Mouse (Mus musculus) midbrain, embryonic 15.5 days (tissue): ENCODE measurements around the gene Dlgap4. TPM values are rescaled to one million over a fixed set of nuclear protein-coding genes. Genes with fewer than 3 reads are reported as not detected.

Experiments used
- ATAC-seq: fragments of 200-750 bp; cut with Nextera tagmentation; replicated peaks from 2 replicates; pipeline ENCODE4 v1.8.0; 2017; ENCODE audit warnings: moderate TSS enrichment
- H3K27ac ChIP-seq: fragments of 300-500 bp; sonication (generic); 2 replicates; pipeline ENCODE4 v1.5.1; 2015; ENCODE audit warnings: mild to moderate bottlenecking, inconsistent platforms
- H3K27me3 ChIP-seq: fragments of 300-500 bp; sonication (generic); replicated peaks from 2 replicates; pipeline ENCODE4 v1.6.1; 2015; ENCODE audit warnings: inconsistent platforms
- H3K36me3 ChIP-seq: fragments of 300-500 bp; sonication (generic); replicated peaks from 2 replicates; pipeline ENCODE4 v1.6.1; 2015; ENCODE audit warnings: inconsistent platforms
- H3K4me1 ChIP-seq: fragments of 300-500 bp; sonication (generic); 2 replicates; pipeline ENCODE4 v1.6.1; 2015; ENCODE audit warnings: inconsistent platforms
- H3K4me2 ChIP-seq: fragments of 300-500 bp; sonication (generic); 2 replicates; pipeline ENCODE4 v1.6.1; 2015; ENCODE audit warnings: inconsistent platforms, mild to moderate bottlenecking, moderate library complexity
- H3K4me3 ChIP-seq: fragments of 300-500 bp; sonication (generic); 2 replicates; pipeline ENCODE4 v1.5.1; 2015; ENCODE audit warnings: mild to moderate bottlenecking, inconsistent platforms
- H3K9ac ChIP-seq: fragments of 300-500 bp; sonication (generic); 2 replicates; pipeline ENCODE4 v1.6.1; 2015; ENCODE audit warnings: mild to moderate bottlenecking, inconsistent platforms
- H3K9me3 ChIP-seq: fragments of 300-500 bp; sonication (generic); 2 replicates; pipeline ENCODE4 v1.6.1; 2016; ENCODE audit warnings: inconsistent platforms
- WGBS: fragments of 180-500 bp; shearing (Covaris S2); methylation state at CpG from one replicate; pipeline ENCODE4 v1.1.7; 2015; ENCODE audit warnings: mixed read lengths; 5-methylcytosine and 5-hydroxymethylcytosine counted together
- polyA plus RNA-seq: library from polyadenylated mRNA; unstranded; fragments of >200 nt; fragmentation: Nextera tagmentation; extraction: Ambion mirVana; gene quantifications from 2 replicates; pipeline ENCODE4 v1.2.1, GENCODE M21; 2015

Gene Dlgap4
- polyA plus RNA-seq, 1 experiment from 2014 or later: 277 TPM

- H3K4me1 ChIP-seq: no peaks in the 10 kb centered on the region
- no peak overlapping the region for H3K4me3 ChIP-seq
- no peaks in the 10 kb centered on the region for H3K36me3 ChIP-seq
- no peaks in the 10 kb centered on the region for H3K27me3 ChIP-seq
- no peak for ATAC-seq
- no peak overlapping the region for H3K27ac ChIP-seq
- no peak overlapping the region for H3K9ac ChIP-seq
- 75% methylated on average over 5 of the region's 5 CpGs for WGBS
- H3K9me3 ChIP-seq: no peaks in the 10 kb centered on the region
- no peak overlapping the region for H3K4me2 ChIP-seq
Measured at GRCm38 (mm10) chr2:156648042-156648441, 34.5 kb downstream of the Dlgap4 start.

GRCm38 (mm10) chr2:156649450-156649849, 35.9 kb downstream of the Dlgap4 start:
- Histone ChIP-seq H3K4me3 (no peak overlapping the region), H3K27me3 (no peaks in the 10 kb centered on the region), H3K9me3 (no peaks in the 10 kb centered on the region), H3K4me1 (no peaks in the 10 kb centered on the region), H3K9ac (no peak overlapping the region), H3K27ac (no peak overlapping the region), H3K36me3 (no peaks in the 10 kb centered on the region), H3K4me2 (no peak overlapping the region)
- WGBS: 79% methylated on average over 5 of the region's 5 CpGs
- ATAC-seq: no peak

GRCm38 (mm10) chr2:156651019-156651418, 37.5 kb downstream of the Dlgap4 start:
- no peak for ATAC-seq
- H3K36me3 ChIP-seq: no peaks in the 10 kb centered on the region

GRCm38 (mm10) chr2:156652841-156653240, 39.3 kb downstream of the Dlgap4 start:
- H3K9me3 ChIP-seq: no peaks in the 10 kb centered on the region
- no peak overlapping the region for H3K4me3 ChIP-seq
- H3K4me1 ChIP-seq: no peaks in the 10 kb centered on the region
- no peak overlapping the region for H3K9ac ChIP-seq
- 15% methylated on average over 8 of the region's 8 CpGs for WGBS
- H3K36me3 ChIP-seq: no peaks in the 10 kb centered on the region
- no peaks in the 10 kb centered on the region for H3K27me3 ChIP-seq
- H3K4me2 ChIP-seq: no peak overlapping the region
- no peak overlapping the region for H3K27ac ChIP-seq
- ATAC-seq: no peak

More at GRCm38 (mm10) chr2:156651019-156651418, 37.5 kb downstream of the Dlgap4 start:
- H3K9me3 ChIP-seq: no peaks in the 10 kb centered on the region
- H3K4me2 ChIP-seq: no peak overlapping the region
- WGBS: 79% methylated on average over 6 of the region's 6 CpGs
- H3K27me3 ChIP-seq: no peaks in the 10 kb centered on the region
- H3K27ac ChIP-seq: no peak overlapping the region
- no peaks in the 10 kb centered on the region for H3K4me1 ChIP-seq
- no peak overlapping the region for H3K9ac ChIP-seq
- H3K4me3 ChIP-seq: no peak overlapping the region

GRCm38 (mm10) chr2:156654148-156654547, 40.6 kb downstream of the Dlgap4 start:
- Histone ChIP-seq H3K9me3 (no peaks in the 10 kb centered on the region), H3K4me3 (no peak overlapping the region), H3K9ac (no peak overlapping the region), H3K4me1 (no peaks in the 10 kb centered on the region), H3K4me2 (no peak overlapping the region), H3K36me3 (no peaks in the 10 kb centered on the region), H3K27me3 (no peaks in the 10 kb centered on the region), H3K27ac (no peak overlapping the region)
- no peak for ATAC-seq
- 74% methylated on average over 5 of the region's 5 CpGs for WGBS

- no peak overlapping the region for H3K4me3 ChIP-seq
- WGBS: 73% methylated on average over 5 of the region's 5 CpGs
Measured at GRCm38 (mm10) chr2:156655626-156656025, 42.1 kb downstream of the Dlgap4 start.

GRCm38 (mm10) chr2:156657522-156657921, 44.0 kb downstream of the Dlgap4 start:
- ATAC-seq: no peak
- H3K4me1 ChIP-seq: no peaks in the 10 kb centered on the region
- no peak overlapping the region for H3K9ac ChIP-seq
- WGBS: 91% methylated on average over 8 of the region's 8 CpGs
- H3K27me3 ChIP-seq: no peaks in the 10 kb centered on the region
- no peaks in the 10 kb centered on the region for H3K9me3 ChIP-seq
- H3K36me3 ChIP-seq: no peaks in the 10 kb centered on the region
- H3K27ac ChIP-seq: no peak overlapping the region
- H3K4me3 ChIP-seq: no peak overlapping the region
- no peak overlapping the region for H3K4me2 ChIP-seq

More at GRCm38 (mm10) chr2:156655626-156656025, 42.1 kb downstream of the Dlgap4 start:
- H3K27me3 ChIP-seq: no peaks in the 10 kb centered on the region
- no peak for ATAC-seq
- H3K27ac ChIP-seq: no peak overlapping the region
- H3K36me3 ChIP-seq: no peaks in the 10 kb centered on the region
- no peak overlapping the region for H3K9ac ChIP-seq
- no peaks in the 10 kb centered on the region for H3K9me3 ChIP-seq
- no peaks in the 10 kb centered on the region for H3K4me1 ChIP-seq
- no peak overlapping the region for H3K4me2 ChIP-seq

GRCm38 (mm10) chr2:156658221-156658620, 44.7 kb downstream of the Dlgap4 start:
- Histone ChIP-seq H3K36me3 (no peaks in the 10 kb centered on the region), H3K4me2 (no peak overlapping the region), H3K27me3 (no peaks in the 10 kb centered on the region), H3K4me3 (no peak overlapping the region), H3K27ac (no peak overlapping the region), H3K9ac (no peak overlapping the region), H3K4me1 (no peaks in the 10 kb centered on the region), H3K9me3 (no peaks in the 10 kb centered on the region)
- 90% methylated on average over 10 of the region's 10 CpGs for WGBS
- no peak for ATAC-seq

- H3K27ac ChIP-seq: no peak overlapping the region
- no peak overlapping the region for H3K4me3 ChIP-seq
- H3K4me1 ChIP-seq: no peaks in the 10 kb centered on the region
- H3K27me3 ChIP-seq: no peaks in the 10 kb centered on the region
- H3K36me3 ChIP-seq: no peaks in the 10 kb centered on the region
- H3K4me2 ChIP-seq: no peak overlapping the region
- WGBS: 51% methylated on average over 7 of the region's 7 CpGs
- ATAC-seq: no peak
- H3K9me3 ChIP-seq: no peaks in the 10 kb centered on the region
- no peak overlapping the region for H3K9ac ChIP-seq
Measured at GRCm38 (mm10) chr2:156658751-156659150, 45.2 kb downstream of the Dlgap4 start.

GRCm38 (mm10) chr2:156659981-156660380, 46.5 kb downstream of the Dlgap4 start:
- ATAC-seq: no peak
- Histone ChIP-seq H3K9ac (no peak overlapping the region), H3K9me3 (no peaks in the 10 kb centered on the region), H3K4me2 (no peak overlapping the region), H3K27ac (no peak overlapping the region), H3K27me3 (no peaks in the 10 kb centered on the region), H3K36me3 (no peaks in the 10 kb centered on the region), H3K4me3 (no peak overlapping the region), H3K4me1 (peaks cover 5% of the 10 kb centered on the region; the same call in 1 of the 2 replicates)
- 77% methylated on average over 6 of the region's 6 CpGs for WGBS

GRCm38 (mm10) chr2:156663162-156663561, 49.7 kb downstream of the Dlgap4 start:
- 88% methylated on average over 10 of the region's 10 CpGs for WGBS
- Histone ChIP-seq H3K4me1 (peaks cover 16% of the 10 kb centered on the region), H3K9me3 (no peaks in the 10 kb centered on the region), H3K27ac (no peak overlapping the region), H3K27me3 (no peaks in the 10 kb centered on the region), H3K4me2 (no peak overlapping the region), H3K36me3 (no peaks in the 10 kb centered on the region), H3K4me3 (no peak overlapping the region), H3K9ac (no peak overlapping the region)
- ATAC-seq: no peak

- Histone ChIP-seq H3K9ac (no peak overlapping the region), H3K27me3 (no peaks in the 10 kb centered on the region), H3K27ac (no peak overlapping the region), H3K4me2 (no peak overlapping the region), H3K9me3 (no peaks in the 10 kb centered on the region), H3K4me1 (peaks cover 16% of the 10 kb centered on the region), H3K36me3 (no peaks in the 10 kb centered on the region), H3K4me3 (no peak overlapping the region)
- no peak for ATAC-seq
- WGBS: 17% methylated on average over 5 of the region's 5 CpGs
Measured at GRCm38 (mm10) chr2:156664407-156664806, 50.9 kb downstream of the Dlgap4 start.

GRCm38 (mm10) chr2:156664993-156665518, 51.6 kb downstream of the Dlgap4 start:
- WGBS: 77% methylated on average over 8 of the region's 8 CpGs
- H3K27ac ChIP-seq: no peak overlapping the region
- no peak overlapping the region for H3K4me2 ChIP-seq
- H3K4me3 ChIP-seq: no peak overlapping the region
- H3K36me3 ChIP-seq: no peaks in the 10 kb centered on the region
- no peak; the same call in 1 of the 2 replicates for ATAC-seq
- no peaks in the 10 kb centered on the region for H3K9me3 ChIP-seq
- H3K4me1 ChIP-seq: peaks cover 16% of the 10 kb centered on the region
- no peak overlapping the region for H3K9ac ChIP-seq
- H3K27me3 ChIP-seq: no peaks in the 10 kb centered on the region
